Mouse (Mus musculus): ENCODE results near the gene Aox2. TPM values are rescaled to one million over a fixed set of nuclear protein-coding genes. Genes with fewer than 3 reads are reported as not detected.

Aox2 gene
- polyA plus RNA-seq, 1 experiment from 2014 or later: 0.04 TPM

DNA sequence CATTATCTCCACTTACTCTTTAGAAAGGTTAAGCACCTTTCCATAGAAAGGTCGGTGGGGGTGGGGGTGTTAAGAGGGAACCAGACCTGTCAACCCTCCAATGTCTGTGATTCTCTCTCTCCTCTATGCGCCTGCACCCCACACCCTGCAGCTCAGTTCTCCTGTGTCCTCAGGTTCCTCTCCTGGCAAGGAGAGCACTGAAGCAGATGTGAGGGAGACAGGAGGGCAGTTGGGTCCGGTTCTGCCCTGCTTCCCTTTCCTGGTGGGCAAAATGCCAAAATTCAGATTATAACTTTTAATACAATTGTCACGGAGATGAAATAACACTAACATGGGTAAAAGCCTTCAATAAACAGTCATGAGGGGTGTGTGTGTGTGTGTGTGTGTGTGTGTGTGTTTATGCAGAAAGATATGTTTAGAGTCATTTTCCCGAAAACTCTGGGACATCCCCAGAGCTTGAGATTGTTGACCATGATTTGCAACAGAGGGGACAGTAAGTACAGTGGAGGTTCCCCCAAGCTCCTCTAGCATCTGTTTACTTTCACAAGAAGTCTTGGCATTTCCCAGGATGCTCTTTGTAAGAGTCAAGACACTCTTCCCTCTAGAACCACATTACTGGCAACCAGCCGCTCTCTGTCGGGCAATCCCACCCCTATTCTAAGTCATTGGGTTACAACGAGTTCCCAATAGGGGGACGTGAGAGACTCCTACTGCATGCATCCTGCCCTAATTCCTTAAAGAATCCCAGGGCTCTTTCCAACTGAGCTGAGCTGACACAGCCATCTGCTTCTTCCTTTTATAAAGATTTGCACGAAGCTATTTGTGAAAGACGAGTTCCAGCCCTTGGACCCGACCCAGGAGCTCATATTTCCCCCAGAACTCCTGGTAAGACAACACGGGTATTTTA lies 13.5 kb downstream of the Aox2 start:
- Histone ChIP-seq H3K36me3 (ENCODE audit: control insufficient read depth, insufficient read depth, low read length) (no peaks in the 10 kb centered on the region), H3K9me3 (ENCODE audit: control insufficient read depth, low read length) (no peaks in the 10 kb centered on the region), H3K4me1 (replicated peaks; ENCODE audit: control insufficient read depth, insufficient read depth) (no peaks in the 10 kb centered on the region), H3K4me2 (replicated peaks; ENCODE audit: low read depth) (no peak overlapping the region), H3K27ac (replicated peaks) (peak overlapping the region; percentile 65; the same call in 1 of the 2 replicates), H3K4me3 (ENCODE audit: low read depth, low read length) (no peak overlapping the region), H3K9ac (ENCODE audit: low read length) (no peak overlapping the region), H3K27me3 (ENCODE audit: control insufficient read depth, insufficient read depth, low read length) (no peaks in the 10 kb centered on the region)
- ATAC-seq (ENCODE audit: low FRiP score, low TSS enrichment) (peak; percentile 43; the same call in 1 of the 2 replicates), DNase-seq (ENCODE audit: low spot score) (no peak)
- 35% methylated on average over 13 of the region's 13 CpGs for WGBS
- no peak for TF ChIP-seq CTCF (IDR thresholded peaks at IDR 0.05; ENCODE audit: low read depth)

GRCm38 (mm10) chr1:58294730-58295129 lies 16.6 kb downstream of the Aox2 start:
- TF ChIP-seq CTCF (IDR thresholded peaks at IDR 0.05; ENCODE audit: low read depth) (no peak), EP300 (optimal IDR thresholded peaks at IDR 0.05) (no peak)
- ATAC-seq (ENCODE audit: low FRiP score, low TSS enrichment): no peak
- Histone ChIP-seq H3K4me1 (replicated peaks; ENCODE audit: control insufficient read depth, insufficient read depth) (no peaks in the 10 kb centered on the region), H3K9ac (ENCODE audit: low read length) (no peak overlapping the region), H3K4me3 (ENCODE audit: low read depth, low read length) (no peak overlapping the region), H3K36me3 (ENCODE audit: control insufficient read depth, insufficient read depth, low read length) (no peaks in the 10 kb centered on the region), H3K4me2 (replicated peaks; ENCODE audit: low read depth) (no peak overlapping the region), H3K9me3 (ENCODE audit: control insufficient read depth, low read length) (no peaks in the 10 kb centered on the region), H3K27ac (replicated peaks) (no peak overlapping the region), H3K27me3 (ENCODE audit: control insufficient read depth, insufficient read depth, low read length) (no peaks in the 10 kb centered on the region)
- DNase-seq (ENCODE audit: low spot score): no peak
- 77% methylated on average over 5 of the region's 5 CpGs for WGBS

- no peaks in the 10 kb centered on the region for H3K9me3 ChIP-seq (ENCODE audit: control insufficient read depth, low read length)
- H3K27me3 ChIP-seq (ENCODE audit: control insufficient read depth, insufficient read depth, low read length): no peaks in the 10 kb centered on the region
- H3K9ac ChIP-seq (ENCODE audit: low read length): no peak overlapping the region
- H3K27ac ChIP-seq (replicated peaks): no peak overlapping the region
- TF ChIP-seq CTCF (IDR thresholded peaks at IDR 0.05; ENCODE audit: low read depth) (peak; percentile 93), EP300 (optimal IDR thresholded peaks at IDR 0.05) (no peak)
- no peak overlapping the region for H3K4me2 ChIP-seq (replicated peaks; ENCODE audit: low read depth)
- H3K4me3 ChIP-seq (ENCODE audit: low read depth, low read length): no peak overlapping the region
- peak; percentile 83 for ATAC-seq (ENCODE audit: low FRiP score, low TSS enrichment)
- H3K4me1 ChIP-seq (replicated peaks; ENCODE audit: control insufficient read depth, insufficient read depth): no peaks in the 10 kb centered on the region
- WGBS: 9% methylated on average over 7 of the region's 7 CpGs
- H3K36me3 ChIP-seq (ENCODE audit: control insufficient read depth, insufficient read depth, low read length): no peaks in the 10 kb centered on the region
- peak; percentile 67 for DNase-seq (ENCODE audit: low spot score)
Measured at GRCm38 (mm10) chr1:58296278-58296677, 18.2 kb downstream of the Aox2 start.

DNA sequence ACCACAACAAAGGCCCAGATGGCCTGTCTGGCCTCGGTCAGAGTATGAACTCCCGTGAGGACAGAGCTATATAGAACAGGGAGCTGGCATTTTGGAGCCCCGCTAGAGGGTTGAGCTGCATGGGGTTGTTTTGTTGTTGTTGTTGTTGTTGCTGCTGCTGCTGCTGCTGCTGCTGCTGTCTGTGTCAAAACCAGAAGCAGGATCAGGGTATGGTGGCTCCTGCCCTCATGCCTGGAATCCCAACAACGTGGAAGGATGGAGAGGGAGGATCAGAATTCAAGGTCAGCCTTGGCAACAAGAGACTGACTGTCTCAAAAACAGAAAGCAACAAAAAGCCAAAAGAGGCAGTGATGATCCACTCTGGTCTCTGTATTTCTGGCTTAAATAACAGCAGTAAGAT lies 18.7 kb downstream of the Aox2 start:
- WGBS: 69% methylated on average over 4 of the region's 4 CpGs
- TF ChIP-seq CTCF (IDR thresholded peaks at IDR 0.05; ENCODE audit: low read depth): no peak
- TF ChIP-seq EP300 (optimal IDR thresholded peaks at IDR 0.05): no peak
- no peak overlapping the region for H3K27ac ChIP-seq (replicated peaks)
- no peak overlapping the region for H3K9ac ChIP-seq (ENCODE audit: low read length)
- no peaks in the 10 kb centered on the region for H3K27me3 ChIP-seq (ENCODE audit: control insufficient read depth, insufficient read depth, low read length)
- no peak overlapping the region for H3K4me3 ChIP-seq (ENCODE audit: low read depth, low read length)
- no peaks in the 10 kb centered on the region for H3K9me3 ChIP-seq (ENCODE audit: control insufficient read depth, low read length)
- no peaks in the 10 kb centered on the region for H3K4me1 ChIP-seq (replicated peaks; ENCODE audit: control insufficient read depth, insufficient read depth)
- H3K4me2 ChIP-seq (replicated peaks; ENCODE audit: low read depth): no peak overlapping the region
- DNase-seq (ENCODE audit: low spot score) (no peak), ATAC-seq (ENCODE audit: low FRiP score, low TSS enrichment) (no peak)
- H3K36me3 ChIP-seq (ENCODE audit: control insufficient read depth, insufficient read depth, low read length): no peaks in the 10 kb centered on the region

DNA sequence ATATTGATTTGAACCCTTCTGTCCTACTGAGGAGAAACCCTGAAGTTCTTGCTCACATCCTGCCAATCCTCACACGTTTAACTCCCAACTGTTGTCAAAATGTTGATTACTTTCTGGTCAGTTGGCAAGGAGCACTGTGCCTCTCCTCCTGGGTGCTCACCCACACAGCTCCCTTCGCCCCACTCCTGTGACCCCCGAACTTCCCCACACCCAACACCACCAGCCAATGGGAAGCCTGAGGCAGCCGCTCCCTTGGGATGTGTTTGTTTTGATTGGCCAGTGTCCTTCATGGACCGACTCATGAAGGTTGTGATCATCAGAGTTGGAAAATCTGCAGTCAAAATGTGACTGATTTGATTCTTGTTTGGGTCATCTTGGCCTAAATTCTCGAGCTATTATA lies 20.2 kb downstream of the Aox2 start:
- H3K9ac ChIP-seq (ENCODE audit: low read length): no peak overlapping the region
- ATAC-seq (ENCODE audit: low FRiP score, low TSS enrichment): no peak
- no peaks in the 10 kb centered on the region for H3K9me3 ChIP-seq (ENCODE audit: control insufficient read depth, low read length)
- no peak overlapping the region for H3K27ac ChIP-seq (replicated peaks)
- no peaks in the 10 kb centered on the region for H3K36me3 ChIP-seq (ENCODE audit: control insufficient read depth, insufficient read depth, low read length)
- no peak for TF ChIP-seq EP300 (optimal IDR thresholded peaks at IDR 0.05)
- no peak for TF ChIP-seq CTCF (IDR thresholded peaks at IDR 0.05; ENCODE audit: low read depth)
- H3K4me1 ChIP-seq (replicated peaks; ENCODE audit: control insufficient read depth, insufficient read depth): no peaks in the 10 kb centered on the region
- no peaks in the 10 kb centered on the region for H3K27me3 ChIP-seq (ENCODE audit: control insufficient read depth, insufficient read depth, low read length)
- no peak for DNase-seq (ENCODE audit: low spot score)
- no peak overlapping the region for H3K4me3 ChIP-seq (ENCODE audit: low read depth, low read length)
- 70% methylated on average over 6 of the region's 6 CpGs for WGBS
- H3K4me2 ChIP-seq (replicated peaks; ENCODE audit: low read depth): no peak overlapping the region

DNA sequence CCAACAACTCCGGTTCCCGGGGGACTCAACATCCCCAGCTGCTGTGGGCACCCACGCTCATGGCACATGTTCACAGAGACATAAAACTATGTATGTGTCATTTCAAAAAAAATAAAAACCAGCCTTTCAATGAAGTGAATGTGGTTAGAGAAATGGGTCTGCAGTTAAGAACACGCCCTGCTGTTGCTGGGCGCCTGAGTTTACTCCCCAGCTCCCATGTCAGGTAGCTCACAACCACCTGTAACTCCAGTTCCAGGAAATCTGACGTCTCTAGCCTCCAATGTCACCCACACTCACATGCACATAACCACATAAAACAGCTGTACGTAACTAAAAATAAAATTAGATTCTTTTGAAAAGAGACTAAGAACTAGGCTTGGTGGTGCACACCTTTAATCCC lies 22.9 kb downstream of the Aox2 start:
- Histone ChIP-seq H3K9ac (ENCODE audit: low read length) (no peak overlapping the region), H3K36me3 (ENCODE audit: control insufficient read depth, insufficient read depth, low read length) (no peaks in the 10 kb centered on the region), H3K4me3 (ENCODE audit: low read depth, low read length) (no peak overlapping the region), H3K27ac (replicated peaks) (no peak overlapping the region), H3K4me2 (replicated peaks; ENCODE audit: low read depth) (no peak overlapping the region), H3K9me3 (ENCODE audit: control insufficient read depth, low read length) (no peaks in the 10 kb centered on the region), H3K4me1 (replicated peaks; ENCODE audit: control insufficient read depth, insufficient read depth) (no peaks in the 10 kb centered on the region), H3K27me3 (ENCODE audit: control insufficient read depth, insufficient read depth, low read length) (no peaks in the 10 kb centered on the region)
- WGBS: 90% methylated on average over 7 of the region's 7 CpGs
- no peak for ATAC-seq (ENCODE audit: low FRiP score, low TSS enrichment)
- DNase-seq (ENCODE audit: low spot score): no peak
- TF ChIP-seq EP300 (optimal IDR thresholded peaks at IDR 0.05): no peak
- TF ChIP-seq CTCF (IDR thresholded peaks at IDR 0.05; ENCODE audit: low read depth): no peak

Measured in stomach, postnatal 0 days (tissue).